Mouse (Mus musculus) intestine, embryonic 16.5 days (tissue): ENCODE measurements around the gene Limch1. TPM values are rescaled to one million over a fixed set of nuclear protein-coding genes. Genes with fewer than 3 reads are reported as not detected.

Source experiments
- ATAC-seq: fragments of 200-750 bp; cut with Nextera tagmentation; 2 replicates; pipeline ENCODE4 v1.8.0; 2017; ENCODE audit warnings: moderate TSS enrichment, moderate library complexity
- H3K27ac ChIP-seq: fragments of 300-500 bp; sonication (generic); 2 replicates; pipeline ENCODE4 v1.5.1; 2014; ENCODE audit warnings: mild to moderate bottlenecking, low read length
- H3K27me3 ChIP-seq: fragments of 300-500 bp; sonication (generic); replicated peaks from 2 replicates; pipeline ENCODE4 v1.6.1; 2014; ENCODE audit warnings: low read length, control low read depth, mixed read lengths; ENCODE audit not compliant: control insufficient read depth, insufficient read depth
- H3K36me3 ChIP-seq: fragments of 300-500 bp; sonication (generic); 2 replicates; pipeline ENCODE4 v1.6.1; 2014; ENCODE audit warnings: low read length, control low read depth; ENCODE audit not compliant: control insufficient read depth, insufficient read depth
- H3K4me1 ChIP-seq: fragments of 300-500 bp; sonication (generic); 2 replicates; pipeline ENCODE4 v1.6.1; 2014; ENCODE audit warnings: low read length, control low read depth, mixed read lengths; ENCODE audit not compliant: control insufficient read depth, insufficient read depth
- H3K4me2 ChIP-seq: fragments of 300-500 bp; sonication (generic); 2 replicates; pipeline ENCODE4 v1.6.1; 2014; ENCODE audit warnings: low read depth, low read length, control low read depth
- H3K4me3 ChIP-seq: fragments of 300-500 bp; sonication (generic); 2 replicates; pipeline ENCODE4 v1.5.1; 2014; ENCODE audit warnings: mild to moderate bottlenecking, low read length
- H3K9ac ChIP-seq: fragments of 300-500 bp; sonication (generic); 2 replicates; pipeline ENCODE4 v1.6.1; 2014; ENCODE audit warnings: low read depth, low read length
- H3K9me3 ChIP-seq: fragments of 300-500 bp; sonication (generic); 2 replicates; pipeline ENCODE4 v1.6.1; 2016; ENCODE audit warnings: low read length, control low read depth; ENCODE audit not compliant: control insufficient read depth
- WGBS: fragments of 180-500 bp; shearing (Covaris S2); extraction: QIAGEN DNeasy Blood & Tissue Kit; methylation state at CpG from one replicate; pipeline ENCODE4 v1.1.7; 2014; 5-methylcytosine and 5-hydroxymethylcytosine counted together
- polyA plus RNA-seq: library from polyadenylated mRNA; unstranded; fragments of >200 nt; fragmentation: Nextera tagmentation; extraction: Ambion mirVana; gene quantifications from 2 replicates; pipeline ENCODE4 v1.2.1, GENCODE M21; 2015

Limch1 gene
- polyA plus RNA-seq, 1 experiment from 2014 or later, result 8.5 TPM

GRCm38 (mm10) chr5:66829505-66829904 is 83.9 kb downstream of the Limch1 start:
- Histone ChIP-seq H3K9ac (no peak overlapping the region), H3K36me3 (no peaks in the 10 kb centered on the region), H3K27ac (no peak overlapping the region), H3K27me3 (no peaks in the 10 kb centered on the region), H3K4me1 (no peaks in the 10 kb centered on the region), H3K9me3 (no peaks in the 10 kb centered on the region), H3K4me2 (no peak overlapping the region), H3K4me3 (no peak overlapping the region)
- WGBS, result 81% methylated on average over 5 of the region's 5 CpGs
- no peak for ATAC-seq

- Histone ChIP-seq H3K4me3 (no peak overlapping the region), H3K4me2 (no peak overlapping the region), H3K9me3 (no peaks in the 10 kb centered on the region), H3K27ac (no peak overlapping the region), H3K4me1 (no peaks in the 10 kb centered on the region), H3K9ac (no peak overlapping the region), H3K27me3 (no peaks in the 10 kb centered on the region), H3K36me3 (no peaks in the 10 kb centered on the region)
- 88% methylated on average over 10 of the region's 10 CpGs for WGBS
- no peak for ATAC-seq
These were observed 84.6 kb downstream of the Limch1 start for GRCm38 (mm10) chr5:66830206-66830605.

GRCm38 (mm10) chr5:66834756-66835155 is 89.1 kb downstream of the Limch1 start:
- Histone ChIP-seq H3K4me3 (no peak overlapping the region), H3K9me3 (no peaks in the 10 kb centered on the region), H3K9ac (no peak overlapping the region), H3K27ac (no peak overlapping the region), H3K36me3 (no peaks in the 10 kb centered on the region), H3K27me3 (no peaks in the 10 kb centered on the region), H3K4me2 (no peak overlapping the region), H3K4me1 (no peaks in the 10 kb centered on the region)
- no peak for ATAC-seq
- WGBS, result 41% methylated on average over 6 of the region's 6 CpGs

GRCm38 (mm10) chr5:66836892-66837291 is 91.3 kb downstream of the Limch1 start:
- ATAC-seq, result no peak
- Histone ChIP-seq H3K9ac (no peak overlapping the region), H3K36me3 (no peaks in the 10 kb centered on the region), H3K27me3 (no peaks in the 10 kb centered on the region), H3K4me3 (no peak overlapping the region), H3K4me2 (no peak overlapping the region), H3K27ac (no peak overlapping the region), H3K9me3 (no peaks in the 10 kb centered on the region), H3K4me1 (no peaks in the 10 kb centered on the region)
- WGBS, result 90% methylated on average over 4 of the region's 4 CpGs

- ATAC-seq, result no peak
- no peaks in the 10 kb centered on the region for H3K36me3 ChIP-seq
- H3K4me1 ChIP-seq, result no peaks in the 10 kb centered on the region
- H3K4me2 ChIP-seq, result no peak overlapping the region
- H3K9me3 ChIP-seq, result no peaks in the 10 kb centered on the region
- no peak overlapping the region for H3K27ac ChIP-seq
- no peak overlapping the region for H3K4me3 ChIP-seq
- H3K9ac ChIP-seq, result no peak overlapping the region
- WGBS, result 83% methylated on average over 2 of the region's 2 CpGs
- H3K27me3 ChIP-seq, result no peaks in the 10 kb centered on the region
These were observed 96.3 kb downstream of the Limch1 start for GRCm38 (mm10) chr5:66841971-66842370.

GRCm38 (mm10) chr5:66842776-66843175 is 97.1 kb downstream of the Limch1 start:
- no peaks in the 10 kb centered on the region for H3K27me3 ChIP-seq
- H3K9me3 ChIP-seq, result no peaks in the 10 kb centered on the region
- no peak overlapping the region for H3K4me2 ChIP-seq
- H3K36me3 ChIP-seq, result no peaks in the 10 kb centered on the region
- ATAC-seq, result no peak
- no peak overlapping the region for H3K9ac ChIP-seq
- H3K4me1 ChIP-seq, result no peaks in the 10 kb centered on the region
- H3K4me3 ChIP-seq, result no peak overlapping the region
- WGBS, result 94% methylated on average over 5 of the region's 5 CpGs
- no peak overlapping the region for H3K27ac ChIP-seq

- ATAC-seq, result no peak
- Histone ChIP-seq H3K9ac (no peak overlapping the region), H3K36me3 (no peaks in the 10 kb centered on the region), H3K4me3 (no peak overlapping the region), H3K4me2 (no peak overlapping the region), H3K9me3 (no peaks in the 10 kb centered on the region), H3K4me1 (no peaks in the 10 kb centered on the region), H3K27ac (no peak overlapping the region), H3K27me3 (no peaks in the 10 kb centered on the region)
- 65% methylated on average over 7 of the region's 7 CpGs for WGBS
These were observed 102.5 kb downstream of the Limch1 start for GRCm38 (mm10) chr5:66848136-66848535.

- H3K27me3 ChIP-seq, result no peaks in the 10 kb centered on the region
- H3K27ac ChIP-seq, result no peak overlapping the region
- H3K9me3 ChIP-seq, result no peaks in the 10 kb centered on the region
- no peak for ATAC-seq
- no peak overlapping the region for H3K9ac ChIP-seq
- no peaks in the 10 kb centered on the region for H3K36me3 ChIP-seq
- 75% methylated on average over 4 of the region's 4 CpGs for WGBS
- H3K4me2 ChIP-seq, result no peak overlapping the region
- H3K4me1 ChIP-seq, result no peaks in the 10 kb centered on the region
- H3K4me3 ChIP-seq, result no peak overlapping the region
These were observed 103.5 kb downstream of the Limch1 start for GRCm38 (mm10) chr5:66849148-66849547.

GRCm38 (mm10) chr5:66850721-66851251 is 105.2 kb downstream of the Limch1 start:
- no peak overlapping the region for H3K9ac ChIP-seq
- H3K4me3 ChIP-seq, result no peak overlapping the region
- ATAC-seq, result no peak
- H3K27me3 ChIP-seq, result no peaks in the 10 kb centered on the region
- WGBS, result 72% methylated on average over 11 of the region's 11 CpGs
- H3K4me1 ChIP-seq, result no peaks in the 10 kb centered on the region
- H3K36me3 ChIP-seq, result no peaks in the 10 kb centered on the region
- no peaks in the 10 kb centered on the region for H3K9me3 ChIP-seq
- no peak overlapping the region for H3K27ac ChIP-seq
- no peak overlapping the region for H3K4me2 ChIP-seq

GRCm38 (mm10) chr5:66851708-66852107 is 106.1 kb downstream of the Limch1 start:
- no peak overlapping the region for H3K27ac ChIP-seq
- H3K4me1 ChIP-seq, result no peaks in the 10 kb centered on the region
- H3K36me3 ChIP-seq, result no peaks in the 10 kb centered on the region
- H3K9ac ChIP-seq, result no peak overlapping the region
- ATAC-seq, result no peak
- 79% methylated on average over 5 of the region's 5 CpGs for WGBS
- H3K4me3 ChIP-seq, result no peak overlapping the region
- no peaks in the 10 kb centered on the region for H3K9me3 ChIP-seq
- H3K4me2 ChIP-seq, result no peak overlapping the region
- no peaks in the 10 kb centered on the region for H3K27me3 ChIP-seq
